Mouse (Mus musculus) kidney, postnatal 4 days (tissue): ENCODE data around the gene Sfxn1.

Source experiments
- DNase-seq, 2 experiments: peaks; one replicate each; pipeline ENCODE4 v3.0.0; 2021; ENCODE audit warnings: mixed read lengths in 2 of 2

Gene Sfxn1

GRCm38 (mm10) chr13:54077470-54078174 lies 6.0 kb downstream of the Sfxn1 start:
- DNase-seq = peak in 1 of 2 experiments; percentile 46

DNA sequence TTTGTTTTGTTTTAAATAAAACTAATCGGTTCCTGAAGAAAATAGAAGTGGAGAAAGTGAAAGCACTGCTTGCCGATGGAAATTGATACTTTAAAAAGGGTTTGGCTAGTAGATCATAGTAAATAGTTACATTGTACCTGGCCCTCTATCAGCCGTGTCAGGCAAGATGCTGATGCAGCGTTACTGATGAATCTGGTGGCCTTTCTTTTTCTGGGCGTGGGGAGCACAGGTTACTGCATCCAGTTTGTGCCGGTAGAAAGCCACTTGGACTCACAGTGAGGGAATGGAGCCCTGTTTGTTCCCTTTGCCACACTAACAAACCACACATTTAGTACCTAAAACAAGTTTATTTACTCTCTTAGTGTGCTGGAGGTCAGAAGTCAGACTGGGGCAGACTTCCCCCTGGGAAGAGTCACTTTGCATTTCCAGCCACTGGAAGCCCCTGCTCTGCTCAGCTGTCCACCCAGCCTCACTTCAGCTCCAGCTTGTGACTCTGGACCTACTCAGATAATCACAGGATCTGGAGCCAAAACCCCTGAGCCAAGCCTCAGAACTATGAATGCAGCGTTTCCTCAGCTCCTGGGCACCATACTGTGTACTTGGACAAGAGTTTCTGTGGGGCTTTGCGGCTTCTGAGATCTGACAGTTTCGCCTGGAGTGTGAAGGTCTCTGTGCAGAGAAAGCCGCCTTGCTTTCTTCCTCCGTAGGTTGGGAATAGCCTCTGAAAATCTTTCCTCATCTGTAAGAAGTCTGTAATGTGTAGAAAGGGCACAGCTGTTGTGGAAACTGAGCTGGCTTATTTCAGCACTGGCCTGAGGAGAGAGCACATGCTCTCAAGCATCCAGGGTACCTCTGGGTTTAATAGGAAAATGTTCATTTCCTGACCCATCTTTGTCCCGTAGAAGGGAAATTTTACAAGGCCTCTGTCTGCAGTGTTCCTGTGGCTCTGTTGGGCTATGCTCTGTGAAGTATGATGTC lies 8.4 kb downstream of the Sfxn1 start:
- DNase-seq = peak in 1 of 2 experiments; percentile 18

DNA sequence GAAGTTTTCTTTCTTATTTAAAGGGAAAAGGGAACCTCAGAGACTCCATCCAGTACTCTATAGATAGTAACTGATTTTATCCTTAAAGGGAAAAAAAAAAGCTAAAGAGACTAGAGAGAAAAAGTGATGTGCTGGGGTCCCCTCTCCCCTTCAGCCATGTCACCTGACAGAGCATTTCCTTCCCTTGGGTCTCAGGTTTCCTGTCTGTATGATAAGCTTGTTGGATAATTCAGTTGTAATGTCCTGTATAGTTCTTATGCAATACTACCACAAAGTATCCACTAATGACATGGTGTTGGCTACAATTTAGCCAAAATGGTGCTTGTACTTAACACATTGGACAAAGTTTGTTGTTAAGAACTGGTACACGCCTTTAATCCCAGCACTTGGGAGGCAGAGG lies 9.1 kb downstream of the Sfxn1 start:
- no peak for DNase-seq

DNA sequence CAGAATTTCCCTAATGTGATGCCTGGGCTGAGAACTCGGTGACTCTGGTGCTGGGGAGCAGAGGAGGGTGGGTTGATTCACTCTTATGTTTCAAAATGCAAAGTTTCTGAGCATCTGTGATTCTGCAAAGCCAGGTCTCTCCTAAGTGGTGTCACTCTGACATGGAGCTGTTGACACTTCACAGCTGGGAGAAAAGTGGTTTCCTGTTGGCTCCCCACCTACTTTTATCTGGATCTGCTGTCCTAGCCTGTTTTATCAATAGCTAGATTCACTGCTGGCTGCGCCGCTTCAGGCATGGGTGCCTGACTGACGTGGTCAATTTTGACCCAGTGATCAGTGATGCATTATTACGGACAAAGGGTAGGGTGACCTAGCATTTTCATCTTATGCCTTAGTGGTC lies 11.3 kb downstream of the Sfxn1 start:
- DNase-seq = no peak

- DNase-seq = no peak
Observed at GRCm38 (mm10) chr13:54084178-54084577, 12.5 kb downstream of the Sfxn1 start.

GRCm38 (mm10) chr13:54084826-54085225 lies 13.2 kb downstream of the Sfxn1 start:
- DNase-seq = no peak

DNA sequence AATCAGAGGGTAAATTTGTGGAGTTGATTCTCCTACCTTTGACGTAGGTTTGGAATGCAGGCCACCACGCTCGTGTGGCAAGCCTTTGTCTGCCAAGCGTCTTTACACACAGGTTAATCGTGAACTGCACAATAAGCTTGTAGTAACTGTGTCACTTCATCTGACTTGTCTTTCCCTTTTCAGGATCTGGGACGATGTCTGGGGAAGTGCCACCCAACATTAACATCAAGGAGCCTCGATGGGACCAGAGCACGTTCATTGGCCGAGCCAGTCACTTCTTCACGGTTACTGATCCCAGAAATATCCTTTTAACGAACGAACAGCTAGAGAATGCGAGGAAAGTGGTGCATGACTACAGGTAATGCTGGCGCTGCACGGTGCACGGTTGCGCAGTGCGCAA lies 13.6 kb downstream of the Sfxn1 start:
- no peak for DNase-seq

DNA sequence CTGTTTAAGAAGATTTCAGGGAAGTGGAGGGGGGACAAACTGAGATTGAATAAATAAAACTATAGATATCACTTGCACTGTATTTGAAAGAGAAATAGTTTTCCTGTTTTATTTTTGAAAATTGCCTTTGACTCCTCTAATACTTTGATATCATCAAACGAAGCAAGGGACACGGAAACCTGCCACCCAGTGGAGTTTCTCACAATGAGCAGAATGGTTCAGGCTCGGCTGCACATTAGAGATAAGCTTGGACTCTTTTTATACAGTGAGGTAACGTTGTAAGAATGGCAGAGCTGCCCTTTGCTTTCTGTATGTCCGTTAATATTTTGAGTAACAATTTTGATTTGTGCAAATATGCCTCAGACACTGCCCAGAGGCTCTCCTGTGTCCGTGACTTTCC lies 20.1 kb downstream of the Sfxn1 start:
- no peak for DNase-seq

DNA sequence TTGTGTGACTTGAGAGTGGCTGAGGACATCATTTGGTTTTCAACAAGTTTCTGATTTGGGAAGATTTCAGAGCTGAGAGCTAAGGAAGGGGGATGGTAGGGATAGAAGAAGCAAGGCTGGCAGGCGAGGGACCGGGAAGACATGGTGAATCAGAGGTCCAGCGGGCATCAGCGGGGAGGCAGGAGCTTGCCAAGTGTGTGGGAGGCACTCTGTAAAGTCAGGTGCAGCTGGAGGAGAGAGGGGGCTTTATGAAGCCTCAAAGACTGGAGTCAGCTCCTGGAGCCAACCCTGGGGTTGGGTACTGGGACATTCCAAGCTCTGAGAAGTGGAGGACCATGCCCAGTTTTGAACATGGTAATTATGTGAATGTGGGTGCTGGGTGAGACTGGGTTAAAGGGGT lies 22.7 kb downstream of the Sfxn1 start:
- no peak for DNase-seq

GRCm38 (mm10) chr13:54094963-54095362 lies 23.3 kb downstream of the Sfxn1 start:
- DNase-seq = no peak

GRCm38 (mm10) chr13:54095721-54096120 lies 24.1 kb downstream of the Sfxn1 start:
- DNase-seq = no peak

DNA sequence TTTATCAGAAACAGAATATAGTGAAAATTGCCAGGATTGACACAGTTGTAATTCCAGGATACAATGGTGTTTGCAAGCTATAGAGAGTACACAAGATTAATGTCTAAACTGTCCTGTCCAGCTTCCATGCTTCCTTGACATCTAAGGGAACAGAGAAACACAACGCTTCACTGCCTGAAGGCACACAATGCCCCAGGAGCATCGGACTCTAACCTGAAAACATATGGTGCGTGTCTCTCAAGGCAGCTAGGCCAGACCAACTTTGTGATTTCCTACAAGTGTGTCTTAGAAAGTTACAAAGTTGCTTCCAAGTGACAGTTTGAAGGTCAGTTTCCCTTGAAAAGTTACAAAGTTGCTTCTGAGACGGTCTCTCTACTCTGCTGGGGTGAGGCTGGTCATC lies 25.6 kb downstream of the Sfxn1 start:
- peak in 1 of 2 experiments; percentile 14 for DNase-seq

DNA sequence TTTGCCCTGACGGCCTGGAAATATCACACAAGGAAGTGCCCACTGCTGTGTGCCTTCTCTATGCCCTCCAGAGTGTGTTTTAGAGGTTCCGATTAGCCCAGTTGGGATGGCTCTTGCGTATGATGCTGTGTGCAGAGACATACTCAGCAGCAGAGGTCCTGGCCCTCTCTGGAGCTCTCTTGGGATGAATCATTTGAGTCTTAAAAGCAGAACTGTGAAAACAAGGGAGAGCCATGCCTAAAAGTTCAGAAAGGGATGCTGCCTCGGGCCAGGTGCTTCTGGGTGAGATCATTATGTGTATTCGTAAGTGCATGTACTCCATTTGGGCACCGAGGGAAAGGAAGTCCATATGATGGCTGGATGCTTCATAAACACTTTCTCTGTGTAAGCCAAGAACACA lies 26.1 kb downstream of the Sfxn1 start:
- DNase-seq = no peak

DNA sequence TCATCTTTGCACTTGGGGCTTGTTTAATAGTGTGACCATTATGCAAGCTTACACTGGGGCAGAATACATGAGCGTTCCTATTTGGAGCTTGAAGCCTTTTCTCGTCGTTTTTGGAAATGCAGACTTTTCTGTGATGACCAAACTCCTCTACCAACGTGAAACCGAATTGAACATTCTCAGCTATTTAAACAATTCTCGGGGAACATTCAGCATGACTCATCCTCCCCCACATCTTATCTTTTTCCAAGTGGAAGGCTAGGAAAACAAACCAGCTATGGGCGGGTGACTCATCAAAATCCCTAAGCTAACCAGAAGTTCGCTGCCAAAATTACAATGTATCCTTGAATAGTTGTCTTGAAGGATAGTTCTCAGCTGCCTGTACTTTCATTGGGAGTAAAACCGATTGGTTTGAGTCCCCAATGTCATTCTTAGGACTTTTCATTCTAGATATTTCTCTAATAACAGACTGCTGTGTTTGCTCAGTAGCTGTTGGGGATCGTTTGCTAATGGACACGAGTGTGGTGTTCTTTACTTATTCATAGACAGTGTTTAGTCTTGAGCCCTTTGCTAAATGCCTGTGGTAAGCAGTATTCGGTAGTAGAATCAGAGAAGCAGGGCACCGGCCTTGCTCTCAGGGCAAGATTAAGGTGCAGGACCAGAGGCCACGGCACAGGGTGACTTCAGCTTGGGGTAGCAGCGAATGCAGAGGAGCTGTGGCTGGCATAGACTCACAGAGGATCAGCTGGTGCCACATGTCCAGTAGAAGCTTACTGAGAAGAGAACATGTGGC lies 29.6 kb downstream of the Sfxn1 start:
- DNase-seq = no peak

DNA sequence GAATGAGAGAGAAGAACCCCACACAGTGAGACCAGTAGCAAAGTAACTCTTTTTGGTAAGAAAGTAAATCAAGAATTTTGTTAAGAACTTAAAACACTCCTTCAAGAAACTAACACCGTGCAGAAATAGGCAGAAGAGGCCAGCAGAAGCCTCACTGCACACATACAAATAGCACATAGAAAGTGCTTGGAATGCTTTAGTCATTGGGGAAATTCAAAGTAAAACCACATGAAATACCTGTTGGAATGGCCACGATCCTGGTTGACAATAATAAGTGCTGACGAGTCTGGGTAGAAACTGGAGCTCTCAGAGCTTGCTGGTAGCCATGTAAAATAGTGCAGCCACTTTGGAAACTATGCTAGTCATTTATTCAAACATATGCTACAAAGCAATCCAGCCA lies 30.4 kb downstream of the Sfxn1 start:
- no peak for DNase-seq

DNA sequence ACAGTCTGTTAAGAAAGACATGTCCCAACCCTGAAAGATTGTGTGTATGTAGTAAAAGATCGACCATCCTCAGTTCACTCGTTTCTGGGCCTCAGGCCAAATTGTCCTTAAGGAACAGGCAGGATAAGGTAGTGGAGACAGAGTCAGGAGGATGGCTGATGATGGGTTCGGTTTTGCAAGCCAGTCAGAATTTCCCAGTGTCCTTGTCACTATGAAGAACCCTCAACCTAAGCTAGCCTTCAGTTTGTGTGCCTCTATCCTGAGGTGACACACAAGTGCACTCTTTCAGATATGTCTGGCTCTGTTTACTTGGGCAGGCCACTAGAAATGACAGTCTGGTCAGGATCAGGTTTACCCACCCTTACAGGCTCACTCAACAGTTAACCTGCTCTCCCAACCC lies 31.6 kb downstream of the Sfxn1 start:
- no peak for DNase-seq

GRCm38 (mm10) chr13:54103866-54104265 lies 32.2 kb downstream of the Sfxn1 start:
- no peak for DNase-seq

GRCm38 (mm10) chr13:54113819-54114550 lies 42.3 kb downstream of the Sfxn1 start:
- DNase-seq = peak; percentile 82 to 84

DNA sequence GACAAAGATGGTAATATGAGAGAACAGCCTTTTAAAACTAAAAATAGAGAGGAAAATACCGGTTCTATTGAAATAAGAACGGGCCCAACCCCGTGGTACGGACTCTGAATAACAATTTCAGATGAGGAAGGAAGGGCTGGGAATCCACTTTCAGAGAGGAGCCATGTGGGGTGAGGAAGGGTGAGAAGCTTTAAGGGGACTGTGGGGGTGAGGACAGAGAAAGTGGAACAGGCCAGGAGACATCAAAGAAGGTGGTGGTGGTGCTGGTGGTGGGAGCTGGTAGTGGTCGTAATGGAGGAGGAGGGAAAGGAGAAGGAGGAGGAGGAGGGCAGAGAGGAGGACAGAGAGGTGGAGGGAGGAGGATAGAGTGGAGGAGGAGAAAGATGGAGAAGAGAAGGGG lies 43.3 kb downstream of the Sfxn1 start:
- DNase-seq = no peak

- DNase-seq = no peak
Observed at GRCm38 (mm10) chr13:54115779-54116178, 44.1 kb downstream of the Sfxn1 start.

DNA sequence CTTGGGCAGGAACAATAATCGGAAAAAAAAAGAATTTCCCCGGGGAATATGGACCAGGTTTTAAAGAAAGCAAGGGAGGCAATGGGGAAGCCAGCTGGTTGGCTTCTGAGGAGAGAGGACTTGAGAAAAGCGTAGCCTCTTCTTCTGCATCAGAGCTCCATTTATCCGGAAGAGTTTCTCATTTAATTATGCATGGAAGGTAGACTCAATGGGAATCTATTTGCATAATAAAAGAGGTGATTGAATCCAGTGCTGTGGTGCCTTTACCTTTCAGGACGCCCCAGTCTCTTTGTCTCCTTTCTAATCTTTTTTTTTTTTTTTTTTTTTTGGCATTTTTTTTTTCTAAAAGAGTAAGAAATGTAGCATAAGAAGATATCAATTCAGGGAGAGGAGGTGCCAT lies 46.7 kb downstream of the Sfxn1 start:
- no peak for DNase-seq

- no peak for DNase-seq
Observed at GRCm38 (mm10) chr13:54137756-54138410, 66.2 kb downstream of the Sfxn1 start.
